Mouse (Mus musculus) thymus, adult 2 months (tissue): Measurements from ENCODE around the gene Ints7.

ENCODE experiments used
- CTCF ChIP-seq: fragments of 200-500 bp; IDR thresholded peaks from 2 replicates; pipeline ENCODE4 v1.5.1; 2012; ENCODE audit warnings: mild to moderate bottlenecking, control low read depth, low read length, moderate library complexity, borderline replicate concordance; ENCODE audit not compliant: control insufficient read depth, poor library complexity, insufficient read depth; ENCODE audit errors: extremely low read depth
- POLR2A ChIP-seq: fragments of 200-500 bp; IDR thresholded peaks from 2 replicates; pipeline ENCODE4 v1.6.1; 2012; ENCODE audit warnings: mild to moderate bottlenecking, low read length, control low read depth, moderate library complexity; ENCODE audit not compliant: control insufficient read depth, poor library complexity, insufficient read depth; ENCODE audit errors: extremely low read depth

GRCm38 (mm10) chr1:191616245-191616644, 40.8 kb downstream of the Ints7 start:
- TF ChIP-seq CTCF (no peak), POLR2A (no peak)
